Mouse (Mus musculus) MEL (cell line): Measurements from ENCODE around the gene Usp20.

Source experiments
- CHD2 ChIP-seq: IDR thresholded peaks from 2 replicates; pipeline ENCODE4 v1.6.1; 2011; ENCODE audit warnings: low read length, improper control_type of control experiment
- CTCF ChIP-seq, 3 experiments: IDR thresholded peaks in 2 of 3; conservative IDR thresholded peaks in 1 of 3; 2 replicates each; pipeline ENCODE4 v1.5.1; 2011 to 2012; ENCODE audit warnings: low read length in 3 of 3, low read depth in 2 of 3, mild to moderate bottlenecking in 2 of 3, improper control_type of control experiment in 1 of 3, inconsistent platforms in 1 of 3, mixed read lengths in 1 of 3, moderate library complexity in 1 of 3; ENCODE audit not compliant: control insufficient read depth in 1 of 3, insufficient read depth in 1 of 3, poor library complexity in 1 of 3, severe bottlenecking in 1 of 3
- EP300 ChIP-seq, 2 experiments: IDR thresholded peaks; 2 replicates each; pipeline ENCODE4 v1.6.1; 2011; ENCODE audit warnings: improper control_type of control experiment in 2 of 2, low read length in 2 of 2, low read depth in 1 of 2, mild to moderate bottlenecking in 1 of 2
- ETS1 ChIP-seq: IDR thresholded peaks from 2 replicates; pipeline ENCODE4 v1.6.1; 2012; ENCODE audit warnings: low read depth, mild to moderate bottlenecking, inconsistent platforms, low read length, improper control_type of control experiment, moderate library complexity
- MAFK ChIP-seq: IDR thresholded peaks from 2 replicates; pipeline ENCODE4 v1.6.1; 2011; ENCODE audit warnings: low read depth, mild to moderate bottlenecking, low read length, improper control_type of control experiment, borderline replicate concordance
- MAX ChIP-seq: IDR thresholded peaks from 2 replicates; pipeline ENCODE4 v1.6.1; 2011; ENCODE audit warnings: low read length, improper control_type of control experiment
- NELFE ChIP-seq: IDR thresholded peaks from 2 replicates; pipeline ENCODE4 v1.6.1; 2011; ENCODE audit warnings: low read depth, low read length, improper control_type of control experiment
- POLR2A ChIP-seq, 2 experiments: IDR thresholded peaks; 2 replicates each; pipeline ENCODE4 v1.6.1; 2011 to 2012; ENCODE audit warnings: low read length in 2 of 2, mild to moderate bottlenecking in 2 of 2, control low read depth in 1 of 2, improper control_type of control experiment in 1 of 2, low read depth in 1 of 2, moderate library complexity in 1 of 2; ENCODE audit not compliant: control insufficient read depth in 1 of 2, insufficient read depth in 1 of 2, poor library complexity in 1 of 2
- POLR2AphosphoS2 ChIP-seq: IDR thresholded peaks from 2 replicates; pipeline ENCODE4 v1.6.1; 2011; ENCODE audit warnings: low read length, improper control_type of control experiment
- POLR2AphosphoS5 ChIP-seq: IDR thresholded peaks from 2 replicates; pipeline ENCODE4 v1.6.1; 2012; ENCODE audit warnings: low read depth, borderline replicate concordance, mild to moderate bottlenecking, inconsistent platforms, low read length, moderate library complexity, mixed read lengths
- TAL1 ChIP-seq: IDR thresholded peaks from 2 replicates; pipeline ENCODE4 v1.6.1; 2012; ENCODE audit warnings: mild to moderate bottlenecking, inconsistent platforms, low read length, moderate library complexity, mixed read lengths
- ZKSCAN1 ChIP-seq: IDR thresholded peaks from 2 replicates; pipeline ENCODE4 v1.6.1; 2012; ENCODE audit warnings: low read depth, mild to moderate bottlenecking, inconsistent platforms, low read length, improper control_type of control experiment, moderate library complexity
- ZMIZ1 ChIP-seq: IDR thresholded peaks from 2 replicates; pipeline ENCODE4 v1.6.1; 2012; ENCODE audit warnings: low read depth, mild to moderate bottlenecking, inconsistent platforms, low read length, improper control_type of control experiment, moderate library complexity

GRCm38 (mm10) chr2:31020202-31020601 is 38.1 kb downstream of the Usp20 start:
- TF ChIP-seq POLR2A (IDR thresholded peaks at IDR 0.05; ENCODE audit: control insufficient read depth in 1 of 2, insufficient read depth in 1 of 2, low read depth in 1 of 2, low read length in 2 of 2, poor library complexity in 1 of 2) = no peak
- no peak for TF ChIP-seq TAL1
- TF ChIP-seq MAX = no peak
- TF ChIP-seq POLR2AphosphoS5 = no peak
- no peak for TF ChIP-seq NELFE
- TF ChIP-seq CTCF (IDR thresholded peaks at IDR 0.05 in 2 of 3, conservative IDR thresholded peaks at IDR 0.05 in 1 of 3; ENCODE audit: control insufficient read depth in 1 of 3, insufficient read depth in 1 of 3, low read depth in 2 of 3, low read length in 3 of 3, poor library complexity in 1 of 3, severe bottlenecking in 1 of 3) = no peak
- no peak for TF ChIP-seq MAFK
- TF ChIP-seq CHD2 = no peak
- no peak for TF ChIP-seq ZMIZ1
- TF ChIP-seq EP300 (IDR thresholded peaks at IDR 0.05; ENCODE audit: low read depth in 1 of 2, low read length in 2 of 2) = no peak
- no peak for TF ChIP-seq ZKSCAN1
- no peak for TF ChIP-seq POLR2AphosphoS2
- no peak for TF ChIP-seq ETS1
